Mouse (Mus musculus): ENCODE data around the gene Rasgef1a. TPM values are rescaled to one million over a fixed set of nuclear protein-coding genes. Genes with fewer than 3 reads are reported as not detected.

The Rasgef1a gene
- 3.0 and 4.4 TPM in 2 replicates for polyA plus RNA-seq (2015; fragmentation: Nextera tagmentation; extraction: Ambion mirVana)

GRCm38 (mm10) chr6:118010756-118011615 lies at the start of gene Rasgef1a:
TSS of gene Rasgef1a (plus strand) at chr6:118011438.
- ATAC-seq (ENCODE audit: borderline replicate concordance, extremely low read depth, low FRiP score, low TSS enrichment) = no peak
- Histone ChIP-seq H3K27ac (no peak within 1 kb of the TSS), H3K27me3 (peaks cover 54% of the 10 kb centered on the region), H3K36me3 (no peaks in the 10 kb centered on the region), H3K9me3 (no peaks in the 10 kb centered on the region), H3K4me3 (peak within 1 kb of the TSS; percentile 38), H3K9ac (no peak within 1 kb of the TSS), H3K4me1 (peaks cover 4% of the 10 kb centered on the region), H3K4me2 (peak within 1 kb of the TSS; percentile 86)
- WGBS = 11% methylated on average over 53 of the region's 70 CpGs

DNA sequence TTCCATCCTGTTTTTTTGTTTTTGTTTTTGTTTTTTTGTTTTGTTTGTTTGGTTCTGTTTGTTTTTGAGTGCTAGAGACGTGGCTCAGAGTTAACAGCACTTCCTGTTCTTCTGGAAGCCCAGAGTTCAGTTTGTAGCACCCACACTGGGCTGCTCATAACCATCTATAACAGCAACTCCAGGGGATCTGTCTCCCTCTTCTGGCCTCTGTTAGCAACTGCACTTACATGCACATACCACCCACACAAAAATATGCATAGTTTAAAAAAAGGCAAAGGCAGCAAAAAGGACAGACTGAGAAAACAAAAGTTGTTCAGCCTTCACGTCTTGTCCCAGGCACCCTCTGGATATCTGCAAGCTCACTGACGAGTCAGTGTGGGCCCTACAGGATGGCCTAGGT lies 48.0 kb upstream of the Rasgef1a start:
- H3K4me2 ChIP-seq = no peak overlapping the region
- 77% methylated on average over 3 of the region's 3 CpGs for WGBS
- H3K36me3 ChIP-seq = no peaks in the 10 kb centered on the region
- no peaks in the 10 kb centered on the region for H3K4me1 ChIP-seq
- no peaks in the 10 kb centered on the region for H3K27me3 ChIP-seq
- no peak overlapping the region for H3K27ac ChIP-seq
- H3K9me3 ChIP-seq = no peaks in the 10 kb centered on the region
- no peak overlapping the region for H3K4me3 ChIP-seq
- H3K9ac ChIP-seq = no peak overlapping the region
- ATAC-seq (ENCODE audit: borderline replicate concordance, extremely low read depth, low FRiP score, low TSS enrichment) = no peak

- no peak overlapping the region for H3K27ac ChIP-seq
- ATAC-seq (ENCODE audit: borderline replicate concordance, extremely low read depth, low FRiP score, low TSS enrichment) = no peak
- H3K27me3 ChIP-seq = no peaks in the 10 kb centered on the region
- no peak overlapping the region for H3K4me3 ChIP-seq
- H3K9me3 ChIP-seq = no peaks in the 10 kb centered on the region
- WGBS = 30% methylated on average over 9 of the region's 9 CpGs
- no peak overlapping the region for H3K4me2 ChIP-seq
- H3K9ac ChIP-seq = no peak overlapping the region
- H3K36me3 ChIP-seq = no peaks in the 10 kb centered on the region
- no peaks in the 10 kb centered on the region for H3K4me1 ChIP-seq
Observed at GRCm38 (mm10) chr6:117966729-117967128, 44.5 kb upstream of the Rasgef1a start.

- H3K9me3 ChIP-seq = no peaks in the 10 kb centered on the region
- H3K9ac ChIP-seq = no peak overlapping the region
- no peak overlapping the region for H3K4me3 ChIP-seq
- H3K4me1 ChIP-seq = no peaks in the 10 kb centered on the region
- no peak overlapping the region for H3K4me2 ChIP-seq
- ATAC-seq (ENCODE audit: borderline replicate concordance, extremely low read depth, low FRiP score, low TSS enrichment) = no peak
- H3K27ac ChIP-seq = no peak overlapping the region
- H3K27me3 ChIP-seq = no peaks in the 10 kb centered on the region
- no peaks in the 10 kb centered on the region for H3K36me3 ChIP-seq
- WGBS = 54% methylated on average over 5 of the region's 5 CpGs
Observed at GRCm38 (mm10) chr6:117987173-117987572, 24.1 kb upstream of the Rasgef1a start.

DNA sequence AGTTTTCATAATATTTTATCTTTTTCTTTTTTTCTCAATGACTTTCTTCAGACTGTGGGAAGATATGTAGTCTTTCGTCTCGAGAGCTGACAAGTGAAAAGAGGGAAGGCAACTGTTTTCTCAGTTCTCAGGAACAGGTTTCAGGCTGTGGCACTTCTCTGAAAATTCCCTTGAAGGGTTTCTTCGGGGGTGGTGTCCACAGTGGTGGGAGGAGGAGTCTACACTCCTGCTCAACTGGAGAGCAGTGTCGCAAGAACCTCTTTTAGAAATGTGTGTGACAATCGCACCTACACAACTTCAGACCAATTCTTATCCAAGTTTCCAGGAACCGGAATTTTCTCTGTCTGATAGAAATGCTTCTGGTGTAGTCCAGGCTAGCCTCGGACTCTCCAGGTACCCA lies 22.0 kb upstream of the Rasgef1a start:
- H3K4me1 ChIP-seq = no peaks in the 10 kb centered on the region
- no peaks in the 10 kb centered on the region for H3K9me3 ChIP-seq
- WGBS = 73% methylated on average over 7 of the region's 7 CpGs
- no peak overlapping the region for H3K27ac ChIP-seq
- H3K27me3 ChIP-seq = no peaks in the 10 kb centered on the region
- H3K4me3 ChIP-seq = no peak overlapping the region
- no peak overlapping the region for H3K4me2 ChIP-seq
- H3K36me3 ChIP-seq = no peaks in the 10 kb centered on the region
- no peak overlapping the region for H3K9ac ChIP-seq
- ATAC-seq (ENCODE audit: borderline replicate concordance, extremely low read depth, low FRiP score, low TSS enrichment) = no peak

GRCm38 (mm10) chr6:117990649-117991048 lies 20.6 kb upstream of the Rasgef1a start:
- 73% methylated on average over 8 of the region's 8 CpGs for WGBS

DNA sequence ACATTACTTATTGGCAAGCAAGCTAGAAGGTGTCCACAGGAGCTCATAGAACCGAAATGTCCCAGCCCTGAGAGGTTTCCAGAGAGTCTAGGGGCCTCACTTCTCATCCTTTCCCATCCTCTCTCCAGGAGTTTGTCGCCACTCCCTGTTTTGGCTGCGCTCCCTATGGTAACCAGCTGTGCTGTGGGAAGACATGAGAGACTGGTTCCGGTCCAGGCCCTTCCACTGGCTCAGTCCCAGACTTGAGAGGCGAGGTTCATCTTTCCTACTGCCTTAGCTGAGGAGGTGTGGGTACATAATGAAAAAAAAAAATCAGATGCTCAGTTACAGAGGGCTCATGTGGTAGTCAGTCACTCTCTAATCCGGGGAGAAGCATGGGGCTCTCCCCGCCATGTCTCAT lies 19.9 kb upstream of the Rasgef1a start:
- H3K27ac ChIP-seq = no peak overlapping the region
- no peaks in the 10 kb centered on the region for H3K9me3 ChIP-seq
- H3K4me3 ChIP-seq = no peak overlapping the region
- no peaks in the 10 kb centered on the region for H3K36me3 ChIP-seq
- 58% methylated on average over 7 of the region's 7 CpGs for WGBS
- 0 out of 2 replicates have a peak, but pooled peaks cover 5% of the 10 kb centered on the region for H3K27me3 ChIP-seq
- no peak overlapping the region for H3K4me2 ChIP-seq
- no peak for ATAC-seq (ENCODE audit: borderline replicate concordance, extremely low read depth, low FRiP score, low TSS enrichment)
- no peaks in the 10 kb centered on the region for H3K4me1 ChIP-seq
- H3K9ac ChIP-seq = no peak overlapping the region

More at GRCm38 (mm10) chr6:117990649-117991048, 20.6 kb upstream of the Rasgef1a start:
- Histone ChIP-seq H3K27me3 (no peaks in the 10 kb centered on the region), H3K27ac (no peak overlapping the region), H3K4me3 (no peak overlapping the region), H3K4me1 (no peaks in the 10 kb centered on the region), H3K9me3 (no peaks in the 10 kb centered on the region), H3K9ac (no peak overlapping the region), H3K4me2 (no peak overlapping the region), H3K36me3 (no peaks in the 10 kb centered on the region)
- ATAC-seq (ENCODE audit: borderline replicate concordance, extremely low read depth, low FRiP score, low TSS enrichment) = no peak

DNA sequence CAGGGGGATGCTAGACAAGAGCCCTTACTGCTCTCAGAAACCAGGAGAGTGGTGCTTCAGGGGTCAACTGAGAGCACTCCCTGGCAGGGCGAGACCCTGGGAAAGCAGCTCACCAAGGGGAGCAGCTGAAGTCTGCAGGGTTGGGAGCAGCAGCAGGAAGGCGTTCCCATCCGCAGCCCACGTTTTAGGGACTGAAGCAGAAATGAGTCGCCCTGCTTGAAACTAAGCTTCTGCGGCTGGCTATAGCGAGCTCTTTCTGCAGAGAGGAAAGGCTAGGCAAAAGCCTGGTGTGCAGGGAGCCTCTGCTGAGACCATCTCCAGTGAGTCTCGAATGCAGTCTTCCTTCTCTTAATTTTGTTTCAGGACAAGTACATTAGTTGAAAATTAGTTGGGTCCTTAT lies 19.3 kb upstream of the Rasgef1a start:
- no peak overlapping the region for H3K4me2 ChIP-seq
- H3K4me1 ChIP-seq = no peaks in the 10 kb centered on the region
- no peak overlapping the region for H3K4me3 ChIP-seq
- 60% methylated on average over 8 of the region's 8 CpGs for WGBS
- H3K9ac ChIP-seq = no peak overlapping the region
- H3K9me3 ChIP-seq = no peaks in the 10 kb centered on the region
- H3K27ac ChIP-seq = no peak overlapping the region
- ATAC-seq (ENCODE audit: borderline replicate concordance, extremely low read depth, low FRiP score, low TSS enrichment) = no peak
- H3K27me3 ChIP-seq = peaks cover 6% of the 10 kb centered on the region; the same call in 1 of the 2 replicates
- no peaks in the 10 kb centered on the region for H3K36me3 ChIP-seq

GRCm38 (mm10) chr6:117995168-117995567 lies 16.1 kb upstream of the Rasgef1a start:
- H3K4me3 ChIP-seq = no peak overlapping the region
- no peak for ATAC-seq (ENCODE audit: borderline replicate concordance, extremely low read depth, low FRiP score, low TSS enrichment)
- no peaks in the 10 kb centered on the region for H3K36me3 ChIP-seq
- no peaks in the 10 kb centered on the region for H3K4me1 ChIP-seq
- 48% methylated on average over 9 of the region's 9 CpGs for WGBS
- no peak overlapping the region for H3K4me2 ChIP-seq
- H3K27ac ChIP-seq = no peak overlapping the region
- H3K27me3 ChIP-seq = peaks cover 14% of the 10 kb centered on the region; the same call in 1 of the 2 replicates
- no peak overlapping the region for H3K9ac ChIP-seq
- no peaks in the 10 kb centered on the region for H3K9me3 ChIP-seq

DNA sequence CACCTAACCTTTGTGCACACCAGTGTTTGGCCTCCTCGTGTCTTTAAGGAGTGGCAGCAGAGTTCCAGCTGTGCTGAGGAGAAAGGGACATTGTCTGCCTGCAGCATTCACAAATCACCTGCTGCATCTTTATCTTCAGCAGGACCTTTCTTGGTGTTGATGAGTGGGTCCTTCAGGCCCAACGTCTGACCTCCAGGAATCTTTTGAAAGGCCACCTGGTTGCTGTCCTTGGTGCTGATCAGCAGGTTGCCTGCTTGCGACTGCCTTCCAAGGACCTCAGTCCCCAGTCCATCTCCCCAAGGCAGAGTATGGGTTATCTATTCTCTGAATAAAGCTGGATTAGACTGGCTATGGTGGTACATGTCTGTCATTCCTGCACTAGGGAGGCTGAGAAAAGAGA lies 10.0 kb upstream of the Rasgef1a start:
- peaks cover 11% of the 10 kb centered on the region; the same call in 1 of the 2 replicates for H3K27me3 ChIP-seq
- no peaks in the 10 kb centered on the region for H3K4me1 ChIP-seq
- no peak overlapping the region for H3K4me2 ChIP-seq
- H3K9ac ChIP-seq = no peak overlapping the region
- H3K27ac ChIP-seq = no peak overlapping the region
- WGBS = 11% methylated on average over 3 of the region's 3 CpGs
- H3K9me3 ChIP-seq = no peaks in the 10 kb centered on the region
- no peak overlapping the region for H3K4me3 ChIP-seq
- no peak for ATAC-seq (ENCODE audit: borderline replicate concordance, extremely low read depth, low FRiP score, low TSS enrichment)
- H3K36me3 ChIP-seq = no peaks in the 10 kb centered on the region

- ATAC-seq (ENCODE audit: borderline replicate concordance, extremely low read depth, low FRiP score, low TSS enrichment) = no peak
- no peaks in the 10 kb centered on the region for H3K9me3 ChIP-seq
- no peaks in the 10 kb centered on the region for H3K36me3 ChIP-seq
- peaks cover 4% of the 10 kb centered on the region for H3K4me1 ChIP-seq
- no peak overlapping the region for H3K4me3 ChIP-seq
- WGBS = 45% methylated on average over 5 of the region's 5 CpGs
- no peak overlapping the region for H3K9ac ChIP-seq
- no peak overlapping the region for H3K27ac ChIP-seq
- H3K27me3 ChIP-seq = peaks cover 34% of the 10 kb centered on the region
- H3K4me2 ChIP-seq = no peak overlapping the region
Observed at GRCm38 (mm10) chr6:118007302-118007701, 3.9 kb upstream of the Rasgef1a start.

DNA sequence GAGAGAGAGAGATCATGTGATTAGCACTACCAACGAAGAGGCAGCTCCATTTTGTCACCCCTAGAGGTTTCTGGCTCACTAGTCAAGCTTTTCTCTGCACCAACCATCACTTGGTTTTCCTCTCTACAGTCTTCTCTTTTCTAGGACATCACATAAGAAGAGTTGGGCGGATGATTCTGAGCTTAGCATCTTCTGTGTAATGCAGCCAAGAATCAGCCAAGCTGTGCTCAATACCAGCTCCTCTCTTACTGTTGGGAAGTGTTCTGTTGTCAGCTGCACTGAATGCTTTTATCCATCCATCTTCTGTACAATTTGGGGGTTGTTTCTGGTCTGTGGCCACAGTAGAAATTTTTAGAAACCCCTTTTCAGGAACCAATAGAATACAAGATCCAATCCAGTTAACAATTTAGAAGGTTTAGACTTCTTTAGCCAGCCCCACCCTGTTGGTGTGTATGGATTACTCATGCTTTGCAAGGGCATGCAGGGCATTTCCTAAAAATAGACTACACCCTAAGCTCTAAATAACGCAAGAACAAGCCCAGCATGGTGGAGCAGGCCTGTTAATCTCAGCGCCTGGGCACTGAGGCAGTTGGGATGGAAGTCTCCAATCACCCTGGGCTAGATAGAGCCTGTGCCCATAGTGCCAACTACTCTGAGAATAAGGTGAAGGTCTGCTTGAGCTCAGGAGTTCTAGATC lies 3.2 kb upstream of the Rasgef1a start:
- Histone ChIP-seq H3K27me3 (peaks cover 41% of the 10 kb centered on the region), H3K27ac (no peak overlapping the region), H3K4me2 (no peak overlapping the region), H3K9ac (no peak overlapping the region), H3K4me1 (peaks cover 4% of the 10 kb centered on the region), H3K36me3 (no peaks in the 10 kb centered on the region), H3K4me3 (no peak overlapping the region), H3K9me3 (no peaks in the 10 kb centered on the region)
- ATAC-seq (ENCODE audit: borderline replicate concordance, extremely low read depth, low FRiP score, low TSS enrichment) = no peak
- 60% methylated on average over 4 of the region's 4 CpGs for WGBS

Data from lung, embryonic 15.5 days (tissue).